Mouse (Mus musculus): ENCODE measurements around the gene Slc30a1. TPM values are rescaled to one million over a fixed set of nuclear protein-coding genes. Genes with fewer than 3 reads are reported as not detected.

The Slc30a1 gene
- polyA plus RNA-seq, 1 experiment from 2014 or later: 2.1 TPM

- 92% methylated on average over 7 of the region's 7 CpGs for WGBS
- Histone ChIP-seq H3K4me2 (ENCODE audit: low read depth) (no peak overlapping the region), H3K9me3 (ENCODE audit: control insufficient read depth, low read length) (no peaks in the 10 kb centered on the region), H3K4me1 (ENCODE audit: control insufficient read depth, insufficient read depth, low read length) (no peaks in the 10 kb centered on the region; the same call in 1 of the 2 replicates), H3K27ac (ENCODE audit: low read depth, low read length) (no peak overlapping the region), H3K27me3 (ENCODE audit: control insufficient read depth, insufficient read depth, low read length) (no peaks in the 10 kb centered on the region), H3K4me3 (ENCODE audit: low read depth, low read length) (no peak overlapping the region), H3K9ac (ENCODE audit: low read length) (no peak overlapping the region), H3K36me3 (ENCODE audit: control insufficient read depth, insufficient read depth, low read length) (no peaks in the 10 kb centered on the region)
- ATAC-seq (ENCODE audit: insufficient read depth, low FRiP score, low TSS enrichment) (no peak), DNase-seq (ENCODE audit: low spot score) (no peak)
Observed at GRCm38 (mm10) chr1:191875006-191875405, 31.6 kb upstream of the Slc30a1 start.

- Histone ChIP-seq H3K4me3 (ENCODE audit: low read depth, low read length) (no peak overlapping the region), H3K36me3 (ENCODE audit: control insufficient read depth, insufficient read depth, low read length) (no peaks in the 10 kb centered on the region), H3K4me2 (ENCODE audit: low read depth) (no peak overlapping the region), H3K9ac (ENCODE audit: low read length) (no peak overlapping the region), H3K9me3 (ENCODE audit: control insufficient read depth, low read length) (no peaks in the 10 kb centered on the region), H3K4me1 (ENCODE audit: control insufficient read depth, insufficient read depth, low read length) (no peaks in the 10 kb centered on the region; the same call in 1 of the 2 replicates), H3K27me3 (ENCODE audit: control insufficient read depth, insufficient read depth, low read length) (no peaks in the 10 kb centered on the region), H3K27ac (ENCODE audit: low read depth, low read length) (no peak overlapping the region)
- ATAC-seq (ENCODE audit: insufficient read depth, low FRiP score, low TSS enrichment) (no peak), DNase-seq (ENCODE audit: low spot score) (no peak)
- WGBS: 82% methylated on average over 9 of the region's 9 CpGs
Observed at GRCm38 (mm10) chr1:191875683-191876305, 30.8 kb upstream of the Slc30a1 start.

- Histone ChIP-seq H3K9me3 (ENCODE audit: control insufficient read depth, low read length) (no peaks in the 10 kb centered on the region), H3K4me2 (ENCODE audit: low read depth) (no peak overlapping the region), H3K36me3 (ENCODE audit: control insufficient read depth, insufficient read depth, low read length) (no peaks in the 10 kb centered on the region), H3K27me3 (ENCODE audit: control insufficient read depth, insufficient read depth, low read length) (no peaks in the 10 kb centered on the region), H3K4me1 (ENCODE audit: control insufficient read depth, insufficient read depth, low read length) (no peaks in the 10 kb centered on the region; the same call in 1 of the 2 replicates), H3K4me3 (ENCODE audit: low read depth, low read length) (no peak overlapping the region), H3K9ac (ENCODE audit: low read length) (no peak overlapping the region), H3K27ac (ENCODE audit: low read depth, low read length) (no peak overlapping the region)
- DNase-seq (ENCODE audit: low spot score) (no peak), ATAC-seq (ENCODE audit: insufficient read depth, low FRiP score, low TSS enrichment) (no peak)
- 71% methylated on average over 10 of the region's 10 CpGs for WGBS
Observed at GRCm38 (mm10) chr1:191877681-191878080, 28.9 kb upstream of the Slc30a1 start.

- no peak overlapping the region for H3K9ac ChIP-seq (ENCODE audit: low read length)
- ATAC-seq (ENCODE audit: insufficient read depth, low FRiP score, low TSS enrichment) (no peak), DNase-seq (ENCODE audit: low spot score) (no peak)
- no peaks in the 10 kb centered on the region for H3K36me3 ChIP-seq (ENCODE audit: control insufficient read depth, insufficient read depth, low read length)
- H3K27me3 ChIP-seq (ENCODE audit: control insufficient read depth, insufficient read depth, low read length): no peaks in the 10 kb centered on the region
- H3K9me3 ChIP-seq (ENCODE audit: control insufficient read depth, low read length): no peaks in the 10 kb centered on the region
- H3K27ac ChIP-seq (ENCODE audit: low read depth, low read length): no peak overlapping the region
- no peak overlapping the region for H3K4me2 ChIP-seq (ENCODE audit: low read depth)
- H3K4me1 ChIP-seq (ENCODE audit: control insufficient read depth, insufficient read depth, low read length): no peaks in the 10 kb centered on the region; the same call in 1 of the 2 replicates
- WGBS: 89% methylated on average over 4 of the region's 4 CpGs
- H3K4me3 ChIP-seq (ENCODE audit: low read depth, low read length): no peak overlapping the region
Observed at GRCm38 (mm10) chr1:191878518-191878921, 28.0 kb upstream of the Slc30a1 start.

- no peak overlapping the region for H3K4me2 ChIP-seq (ENCODE audit: low read depth)
- no peaks in the 10 kb centered on the region for H3K36me3 ChIP-seq (ENCODE audit: control insufficient read depth, insufficient read depth, low read length)
- H3K9ac ChIP-seq (ENCODE audit: low read length): no peak overlapping the region
- H3K9me3 ChIP-seq (ENCODE audit: control insufficient read depth, low read length): no peaks in the 10 kb centered on the region
- no peaks in the 10 kb centered on the region; the same call in 1 of the 2 replicates for H3K4me1 ChIP-seq (ENCODE audit: control insufficient read depth, insufficient read depth, low read length)
- H3K4me3 ChIP-seq (ENCODE audit: low read depth, low read length): no peak overlapping the region
- DNase-seq (ENCODE audit: low spot score) (no peak), ATAC-seq (ENCODE audit: insufficient read depth, low FRiP score, low TSS enrichment) (no peak)
- no peak overlapping the region for H3K27ac ChIP-seq (ENCODE audit: low read depth, low read length)
- no peaks in the 10 kb centered on the region for H3K27me3 ChIP-seq (ENCODE audit: control insufficient read depth, insufficient read depth, low read length)
- WGBS: 90% methylated on average over 3 of the region's 3 CpGs
Observed at GRCm38 (mm10) chr1:191880247-191880646, 26.3 kb upstream of the Slc30a1 start.

- H3K4me3 ChIP-seq (ENCODE audit: low read depth, low read length): no peak overlapping the region
- no peak for DNase-seq (ENCODE audit: low spot score)
- H3K9me3 ChIP-seq (ENCODE audit: control insufficient read depth, low read length): no peaks in the 10 kb centered on the region
- H3K4me2 ChIP-seq (ENCODE audit: low read depth): no peak overlapping the region
- no peaks in the 10 kb centered on the region for H3K4me1 ChIP-seq (ENCODE audit: control insufficient read depth, insufficient read depth, low read length)
- WGBS: 86% methylated on average over 8 of the region's 8 CpGs
- no peaks in the 10 kb centered on the region for H3K36me3 ChIP-seq (ENCODE audit: control insufficient read depth, insufficient read depth, low read length)
- ATAC-seq (ENCODE audit: insufficient read depth, low FRiP score, low TSS enrichment): no peak
- H3K27ac ChIP-seq (ENCODE audit: low read depth, low read length): no peak overlapping the region
- no peaks in the 10 kb centered on the region for H3K27me3 ChIP-seq (ENCODE audit: control insufficient read depth, insufficient read depth, low read length)
- H3K9ac ChIP-seq (ENCODE audit: low read length): no peak overlapping the region
Observed at GRCm38 (mm10) chr1:191880921-191881609, 25.5 kb upstream of the Slc30a1 start.

- Histone ChIP-seq H3K9me3 (ENCODE audit: control insufficient read depth, low read length) (no peaks in the 10 kb centered on the region), H3K4me3 (ENCODE audit: low read depth, low read length) (no peak overlapping the region), H3K4me1 (ENCODE audit: control insufficient read depth, insufficient read depth, low read length) (no peaks in the 10 kb centered on the region), H3K36me3 (ENCODE audit: control insufficient read depth, insufficient read depth, low read length) (no peaks in the 10 kb centered on the region), H3K4me2 (ENCODE audit: low read depth) (no peak overlapping the region), H3K27me3 (ENCODE audit: control insufficient read depth, insufficient read depth, low read length) (no peaks in the 10 kb centered on the region), H3K9ac (ENCODE audit: low read length) (no peak overlapping the region), H3K27ac (ENCODE audit: low read depth, low read length) (no peak overlapping the region)
- ATAC-seq (ENCODE audit: insufficient read depth, low FRiP score, low TSS enrichment): no peak
- no peak for DNase-seq (ENCODE audit: low spot score)
- 69% methylated on average over 2 of the region's 2 CpGs for WGBS
Observed at GRCm38 (mm10) chr1:191881663-191882062, 24.9 kb upstream of the Slc30a1 start.

- H3K36me3 ChIP-seq (ENCODE audit: control insufficient read depth, insufficient read depth, low read length): no peaks in the 10 kb centered on the region
- no peak for ATAC-seq (ENCODE audit: insufficient read depth, low FRiP score, low TSS enrichment)
- H3K9me3 ChIP-seq (ENCODE audit: control insufficient read depth, low read length): no peaks in the 10 kb centered on the region
- H3K27ac ChIP-seq (ENCODE audit: low read depth, low read length): no peak overlapping the region
- no peak overlapping the region for H3K4me2 ChIP-seq (ENCODE audit: low read depth)
- H3K9ac ChIP-seq (ENCODE audit: low read length): no peak overlapping the region
- no peaks in the 10 kb centered on the region for H3K4me1 ChIP-seq (ENCODE audit: control insufficient read depth, insufficient read depth, low read length)
- DNase-seq (ENCODE audit: low spot score): no peak
- no peaks in the 10 kb centered on the region for H3K27me3 ChIP-seq (ENCODE audit: control insufficient read depth, insufficient read depth, low read length)
- WGBS: 90% methylated on average over 10 of the region's 10 CpGs
- no peak overlapping the region for H3K4me3 ChIP-seq (ENCODE audit: low read depth, low read length)
Observed at GRCm38 (mm10) chr1:191882474-191883206, 23.9 kb upstream of the Slc30a1 start.
